Mouse (Mus musculus) bone marrow macrophage, adult 2 months (primary cell): ENCODE measurements around the gene Gper1.

Experiments used
- CTCF ChIP-seq: IDR thresholded peaks from 2 replicates; pipeline ENCODE4 v1.5.1; 2012; ENCODE audit warnings: low read depth, mild to moderate bottlenecking, low read length, moderate library complexity
- POLR2A ChIP-seq: IDR thresholded peaks from 2 replicates; pipeline ENCODE4 v1.6.1; 2012; ENCODE audit warnings: mild to moderate bottlenecking, low read depth, low read length, borderline replicate concordance

- TF ChIP-seq CTCF (no peak), POLR2A (no peak)
Measured at GRCm38 (mm10) chr5:139449926-139450325, 27.0 kb downstream of the Gper1 start.
